Comparison of ENCODE assay signal across 28 mouse cellular contexts in genomic region chr3:28585750-28586465, GRCm38 (mm10).
"Had no signal": no experiment of that assay in that cellular context is flagged by ENCODE, and none has a peak within 500 bp of the region (broad histone marks: within the 10 kb centered on the region; RNA-seq: fewer than 3 reads in every experiment).

No protein-coding gene starts in this region.

- H3K27me3 ChIP-seq: heart, embryonic 13.5 days; heart, embryonic 15.5 days; hindbrain, embryonic 12.5 days; hindbrain, embryonic 15.5 days; kidney, embryonic 15.5 days; limb, embryonic 12.5 days; liver, embryonic 13.5 days; liver, embryonic 15.5 days had no signal

- ATAC-seq: hindbrain, postnatal 0 days; liver, postnatal 0 days had no signal

- H3K9ac ChIP-seq: heart, embryonic 13.5 days; heart, embryonic 15.5 days; hindbrain, embryonic 12.5 days; hindbrain, embryonic 15.5 days; kidney, embryonic 15.5 days; limb, embryonic 12.5 days; liver, embryonic 13.5 days; liver, embryonic 15.5 days; liver, postnatal 0 days had no signal

- H3K4me2 ChIP-seq: heart, embryonic 11.5 days; heart, embryonic 13.5 days; heart, embryonic 15.5 days; hindbrain, embryonic 12.5 days; hindbrain, embryonic 15.5 days; kidney, embryonic 15.5 days; limb, embryonic 12.5 days; liver, embryonic 11.5 days; liver, embryonic 13.5 days; liver, embryonic 15.5 days had no signal

- H3K9me3 ChIP-seq: heart, embryonic 13.5 days; heart, embryonic 15.5 days; hindbrain, embryonic 10.5 days; hindbrain, embryonic 12.5 days; hindbrain, embryonic 15.5 days; kidney, embryonic 15.5 days; limb, embryonic 10.5 days; limb, embryonic 12.5 days; liver, embryonic 13.5 days; liver, embryonic 15.5 days had no signal

- H3K36me3 ChIP-seq: heart, embryonic 15.5 days; hindbrain, embryonic 10.5 days; kidney, embryonic 15.5 days; limb, embryonic 10.5 days; limb, embryonic 12.5 days; liver, embryonic 13.5 days; liver, embryonic 15.5 days had no signal

- H3K4me3 ChIP-seq: gastrocnemius, adult 2 months; heart, adult 2 months; heart, embryonic 13.5 days; heart, embryonic 15.5 days; hindbrain, embryonic 10.5 days; hindbrain, embryonic 12.5 days; hindbrain, embryonic 15.5 days; kidney, embryonic 15.5 days; limb, embryonic 10.5 days; limb, embryonic 12.5 days; liver, embryonic 13.5 days; liver, embryonic 15.5 days had no signal

- H3K27ac ChIP-seq: gastrocnemius, adult 2 months; heart, adult 2 months; heart, embryonic 13.5 days; heart, embryonic 15.5 days; hindbrain, embryonic 10.5 days; hindbrain, embryonic 12.5 days; hindbrain, embryonic 15.5 days; hindbrain, postnatal 0 days; kidney, embryonic 15.5 days; kidney, postnatal 0 days; limb, embryonic 10.5 days; limb, embryonic 12.5 days; liver, embryonic 13.5 days; liver, embryonic 15.5 days had no signal

- DNase-seq: gastrocnemius, adult 2 months; gastrocnemius, postnatal 10 days; gastrocnemius, postnatal 25 days; heart, adult 2 months; heart, postnatal 14 days; heart, postnatal 36 days; kidney, adult 18-20 months; kidney, adult 8-10 months; kidney, postnatal 14 days; kidney, postnatal 4 days; layer of hippocampus, adult 9-11 months; layer of hippocampus, postnatal 36 days; liver; liver, embryonic 13.5 days; liver, postnatal 0 days had no signal

- H3K4me1 ChIP-seq: heart, embryonic 13.5 days; heart, embryonic 15.5 days; hindbrain, embryonic 10.5 days; hindbrain, embryonic 12.5 days; hindbrain, embryonic 15.5 days; kidney, embryonic 15.5 days; limb, embryonic 10.5 days; limb, embryonic 12.5 days; liver, embryonic 13.5 days; liver, embryonic 15.5 days had no signal
